Mouse (Mus musculus) CD8-positive naive resting alpha-beta T cell, adult 57 days (primary cell): ENCODE measurements around the gene Leng8. TPM values are rescaled to one million over a fixed set of nuclear protein-coding genes. Genes with fewer than 3 reads are reported as not detected.

Experiments used
- total RNA-seq: library from RNA; stranded (reverse); gene quantifications from one replicate; pipeline ENCODE4 v1.2.4, GENCODE M21; 2023

Leng8 gene
- total RNA-seq = 392 TPM

GRCm38 (mm10) chr7:4136771-4137531 lies at the start of gene Leng8:
Leng8 (plus strand) TSS chr7:4137039.

GRCm38 (mm10) chr7:4119344-4119902 lies 17.4 kb upstream of the Leng8 start, which contains the start of gene Ttyh1:
Ttyh1 (plus strand) TSS chr7:4119408.

GRCm38 (mm10) chr7:4150059-4150541 lies 13.3 kb downstream of the Leng8 start, which contains the start of gene Leng9:
Leng9 (minus strand) TSS chr7:4150374.

GRCm38 (mm10) chr7:4164090-4164910 lies 27.5 kb downstream of the Leng8 start, which contains the start of gene Cdc42ep5:
Cdc42ep5 (minus strand) TSS chr7:4164860.

Other genes starting within 250 kb of the Leng8 start
- 0.24 TPM for gene Gm14548, start 238.9 kb upstream of the Leng8 start, total RNA-seq
- gene Lilra6, start 221.5 kb upstream of the Leng8 start, total RNA-seq = 0.43 TPM
- gene Lair1, start 73.8 kb upstream of the Leng8 start, total RNA-seq = 10.1 TPM
- 0.34 TPM for gene Ttyh1, start 17.6 kb upstream of the Leng8 start, total RNA-seq
- 12.2 TPM for gene Leng9, start 13.3 kb downstream of the Leng8 start, total RNA-seq
- gene Cdc42ep5, start 27.8 kb downstream of the Leng8 start, total RNA-seq = not detected
- 0.55 TPM for gene Lilra5, start 100.7 kb downstream of the Leng8 start, total RNA-seq
- gene Ncr1, start 200.7 kb downstream of the Leng8 start, total RNA-seq = 2.9 TPM